Mouse (Mus musculus) megakaryocyte progenitor cell, adult 5-6 weeks (primary cell): ENCODE measurements at regions not wholly inside any gene's neighbourhood (a gene's known extent, or its start where the extent isn't known, plus 50 kb on each side); places are given as distances from the start of the nearest gene placed in this dataset.

Experiments used
- ATAC-seq: replicated peaks from 2 replicates; pipeline ENCODE4 v1.8.0; 2016; ENCODE audit warnings: mild to moderate bottlenecking, moderate TSS enrichment, inconsistent platforms; ENCODE audit not compliant: poor library complexity

- no peak for ATAC-seq
Measured at GRCm38 (mm10) chr3:83687503-83687902, 78.6 kb upstream of the Sfrp2 start.

DNA sequence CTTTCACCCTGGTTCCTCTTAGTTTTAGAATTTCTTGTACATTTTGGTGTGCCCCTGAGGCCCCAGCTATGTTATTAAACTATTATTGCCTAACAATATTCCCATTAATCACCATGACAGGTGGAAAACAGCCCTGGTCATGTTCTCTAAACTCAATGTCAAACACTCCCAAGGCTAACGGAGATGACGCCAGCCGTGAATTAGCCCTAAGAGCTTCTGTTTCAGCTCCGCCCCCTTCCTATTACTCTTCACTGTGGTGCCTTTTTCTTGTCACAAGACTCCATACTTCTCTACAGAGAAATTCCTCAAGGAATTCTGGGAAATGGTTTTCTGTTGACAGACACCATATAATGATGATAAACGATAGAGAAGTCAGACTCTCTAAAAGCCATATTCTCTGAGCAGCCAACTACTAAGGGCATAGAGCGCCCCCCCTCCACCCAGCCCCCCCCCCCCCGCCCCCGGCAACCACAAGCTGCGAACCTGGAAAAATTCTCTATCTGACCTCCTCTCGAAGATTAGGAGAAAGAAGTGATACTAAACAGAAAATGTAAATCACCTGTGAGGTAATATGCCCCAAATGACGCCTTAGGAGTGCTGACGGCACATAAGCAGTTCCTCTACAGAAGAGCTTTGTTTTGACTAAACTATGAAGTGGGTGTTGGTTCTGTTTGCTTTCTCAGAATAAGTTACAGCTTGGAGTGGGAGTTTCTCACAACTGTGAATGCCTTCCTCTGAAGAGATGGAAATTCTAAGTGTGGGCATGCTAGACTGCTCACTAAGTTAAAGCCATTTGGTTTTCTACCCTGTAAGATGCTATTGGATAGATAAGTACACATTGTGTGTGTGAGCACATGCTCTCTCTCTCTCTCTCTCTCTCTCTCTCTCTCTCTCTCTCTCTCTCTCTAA is 76.8 kb upstream of the Sfrp2 start:
- ATAC-seq, result no peak

DNA sequence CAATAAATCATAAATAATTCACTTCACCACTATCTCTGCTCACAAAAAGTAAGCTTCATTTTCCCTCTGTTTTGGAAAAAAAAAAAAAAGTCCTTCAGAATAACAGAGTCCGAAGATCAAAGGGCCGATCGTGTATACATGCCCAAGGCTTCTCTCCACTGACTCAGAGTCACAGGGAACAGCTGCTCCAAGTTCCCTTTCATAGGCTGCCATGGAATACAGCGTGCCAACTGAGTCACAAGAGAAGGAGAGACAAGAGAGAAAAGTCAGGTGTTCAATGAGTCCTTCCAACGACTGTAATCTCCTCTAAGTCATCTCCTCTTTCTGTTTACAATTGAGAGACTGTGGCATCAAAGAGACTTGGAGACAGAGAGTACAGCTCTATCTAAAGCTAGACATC is 71.6 kb upstream of the Sfrp2 start:
- ATAC-seq, result no peak

- no peak for ATAC-seq
Measured at GRCm38 (mm10) chr3:83699751-83700150, 66.4 kb upstream of the Sfrp2 start.

DNA sequence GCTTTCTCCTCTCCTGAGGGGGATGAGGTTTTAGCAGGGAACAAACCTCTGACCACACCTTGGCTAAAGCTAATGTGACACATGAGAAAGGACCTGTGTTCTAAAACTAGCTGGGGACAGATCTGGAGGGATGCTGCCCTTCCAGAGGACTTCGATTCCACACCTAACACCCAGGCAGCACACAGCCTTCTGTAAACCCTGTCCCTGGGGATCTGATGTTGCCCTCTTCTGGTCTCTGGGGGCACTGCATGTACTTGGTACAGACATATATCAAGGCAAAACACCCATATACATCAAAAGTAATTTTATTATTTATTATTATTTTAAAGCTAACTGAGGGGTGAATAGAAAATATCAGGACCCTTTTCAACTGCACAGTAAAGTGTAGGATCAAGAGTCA is 65.0 kb upstream of the Sfrp2 start:
- ATAC-seq, result peak; percentile 78

DNA sequence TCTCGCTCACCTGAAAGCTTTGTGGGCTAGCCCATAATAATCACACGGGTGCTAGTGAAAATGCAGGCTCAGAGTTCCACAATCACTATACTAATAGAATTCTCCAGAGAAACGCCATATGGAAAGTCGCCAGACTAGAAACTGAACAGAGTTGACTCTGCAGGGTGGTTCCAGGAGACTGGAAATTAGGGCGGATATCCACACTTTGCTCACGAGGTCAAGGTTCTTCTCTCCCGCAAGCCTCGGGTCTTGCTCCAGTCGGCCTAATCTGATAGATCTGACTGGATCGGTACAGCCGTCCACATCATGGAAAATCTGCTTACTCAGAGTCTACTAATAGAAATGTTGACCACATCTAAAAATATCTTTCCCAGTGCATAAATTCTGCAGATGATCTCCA is 61.6 kb upstream of the Sfrp2 start:
- ATAC-seq, result no peak

DNA sequence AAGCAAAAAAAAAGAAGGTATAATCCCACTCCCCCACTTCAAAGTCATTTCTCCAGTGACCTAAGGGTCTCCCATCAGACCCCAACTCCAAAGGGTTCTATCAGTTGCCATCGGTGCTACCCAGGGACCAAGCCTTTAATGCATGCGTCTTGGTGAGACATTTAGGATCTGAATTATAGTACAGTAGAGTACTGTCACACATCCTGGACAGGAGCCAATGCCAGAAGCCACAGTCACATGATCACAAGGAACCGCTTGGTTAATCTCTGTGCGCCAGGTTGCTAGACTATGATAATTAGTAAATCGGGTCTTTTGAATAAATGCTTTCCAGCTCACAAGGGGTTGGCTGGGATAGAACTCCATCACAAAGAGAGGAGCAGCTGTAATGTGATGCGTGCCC is 60.9 kb upstream of the Sfrp2 start:
- peak; percentile 43 for ATAC-seq

- peak; percentile 84 for ATAC-seq
Measured at GRCm38 (mm10) chr3:83706531-83707243, 59.4 kb upstream of the Sfrp2 start.

DNA sequence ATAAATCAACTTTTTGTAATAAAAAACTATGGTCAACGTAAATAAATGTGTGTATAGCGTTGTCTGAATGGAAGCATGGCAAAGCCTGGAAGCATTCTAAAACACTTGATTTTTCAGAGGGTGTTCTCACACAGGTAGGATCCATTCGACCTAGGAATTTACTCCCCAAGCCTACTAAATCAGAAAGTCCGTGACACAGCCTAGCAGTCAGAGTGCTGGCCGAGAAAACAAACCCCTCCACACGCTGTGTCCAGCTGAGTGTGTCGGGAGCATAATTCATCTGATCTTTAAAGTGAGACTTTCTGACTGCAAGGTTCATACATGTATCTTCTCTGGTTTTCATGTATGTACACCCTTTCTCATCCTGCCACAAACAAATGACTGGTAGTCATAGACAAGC is 58.8 kb upstream of the Sfrp2 start:
- no peak for ATAC-seq

- ATAC-seq, result no peak
Measured at GRCm38 (mm10) chr3:83708973-83709372, 57.1 kb upstream of the Sfrp2 start.

DNA sequence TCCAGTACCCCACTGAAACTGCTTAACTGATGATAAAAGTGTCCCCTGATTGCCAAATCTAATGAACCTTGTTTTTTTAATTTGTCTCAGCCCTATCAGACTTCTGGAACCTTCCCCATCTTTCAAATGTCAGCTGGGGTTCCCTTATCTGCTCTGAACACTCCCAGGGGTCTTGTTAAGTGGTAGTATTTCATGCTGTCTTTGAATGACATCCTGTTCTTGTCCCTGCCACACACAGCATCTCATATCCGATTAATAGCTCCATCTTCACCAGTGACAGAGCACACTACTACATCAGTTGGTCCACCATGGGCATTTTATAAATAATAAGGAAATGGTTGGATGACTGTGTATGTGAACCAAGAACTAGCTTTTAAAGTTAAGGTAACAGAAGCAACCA is 56.6 kb upstream of the Sfrp2 start:
- ATAC-seq, result no peak

DNA sequence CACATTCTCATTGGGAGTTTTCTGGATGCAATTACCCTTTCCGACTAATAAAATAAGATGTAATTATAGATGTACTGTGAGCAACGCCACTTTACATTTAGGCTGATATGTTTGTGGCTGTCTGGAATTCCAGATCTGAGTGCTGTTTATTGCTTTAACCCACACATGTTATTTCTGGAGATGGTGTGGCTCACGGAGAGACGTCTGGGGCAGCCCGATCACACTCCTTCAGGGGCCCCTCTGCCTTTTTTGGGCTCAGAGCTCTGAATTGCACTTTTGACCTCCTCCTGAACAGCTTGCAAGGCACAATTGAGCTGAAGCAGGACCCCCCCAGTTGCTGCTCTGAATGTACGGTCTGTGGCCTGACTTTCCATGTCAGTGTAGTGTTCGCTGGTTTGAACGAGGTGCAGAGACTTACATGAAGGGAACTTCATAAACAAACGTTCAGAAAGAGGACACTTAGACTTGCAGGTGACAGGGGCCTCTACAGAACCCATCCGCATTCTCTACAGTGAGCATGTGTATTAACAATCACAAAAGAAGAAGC is 55.1 kb upstream of the Sfrp2 start:
- no peak for ATAC-seq

- ATAC-seq, result no peak
Measured at GRCm38 (mm10) chr3:83712355-83712754, 53.8 kb upstream of the Sfrp2 start.

DNA sequence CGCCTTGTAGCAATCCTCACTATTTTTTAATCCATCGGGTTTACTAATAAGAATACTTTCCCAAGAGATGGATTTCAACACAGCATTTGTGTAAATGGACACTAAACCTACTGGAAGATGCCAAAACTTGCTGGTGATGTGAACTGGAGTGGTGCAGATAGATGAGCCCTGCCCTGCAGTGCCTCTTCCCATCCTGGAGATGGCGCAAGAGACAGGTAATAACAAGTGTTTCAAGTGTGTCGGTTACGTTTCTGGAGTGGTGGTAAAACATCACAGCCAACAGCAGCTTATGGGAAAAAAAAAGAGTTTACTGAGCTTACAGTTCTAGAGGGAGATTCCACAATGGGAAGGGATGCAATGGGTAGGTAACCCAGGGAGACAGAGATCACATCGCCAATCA is 51.5 kb upstream of the Sfrp2 start:
- peak; percentile 86 for ATAC-seq
